Mouse (Mus musculus): ENCODE data around the gene Gm10974.

DNA sequence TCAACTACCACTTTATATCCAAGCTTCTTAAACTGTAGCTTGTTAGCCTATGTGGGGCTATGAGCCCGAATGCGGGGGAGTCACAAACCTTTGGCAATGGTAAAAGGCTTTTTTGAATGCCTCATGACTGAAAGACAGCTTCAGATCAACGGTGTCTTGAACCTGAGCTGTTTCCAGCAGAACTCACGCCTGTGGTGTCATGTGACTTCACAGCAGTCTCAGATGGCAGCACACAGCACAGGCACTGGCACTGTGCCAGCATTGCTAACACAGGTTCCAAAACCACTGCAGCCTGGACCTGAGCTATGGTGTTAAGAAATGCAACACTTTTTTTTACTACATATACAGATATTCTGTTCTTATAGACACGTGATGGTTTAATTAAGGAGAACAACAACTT lies 44.7 kb upstream of the Gm10974 start:
- TF ChIP-seq CTCF (conservative IDR thresholded peaks at IDR 0.05; ENCODE audit: low read length) (no peak), NANOG (IDR thresholded peaks at IDR 0.05; ENCODE audit: borderline replicate concordance, low read length) (no peak)
